Mouse (Mus musculus): ENCODE measurements around the gene Ccnb1.
"Not testable (repeated sequence)": the region's sequence is repeated elsewhere in the genome, so short reads cannot be mapped to it uniquely, and the experiment has no call there.

The Ccnb1 gene

GRCm38 (mm10) chr13:100774704-100775103 is 11.7 kb downstream of the Ccnb1 start:
- no peak for DNase-seq (ENCODE audit: low spot score in 2 of 2)

- DNase-seq (ENCODE audit: low spot score in 2 of 2): no peak
These were observed 31.0 kb downstream of the Ccnb1 start for GRCm38 (mm10) chr13:100755329-100755728.

DNA sequence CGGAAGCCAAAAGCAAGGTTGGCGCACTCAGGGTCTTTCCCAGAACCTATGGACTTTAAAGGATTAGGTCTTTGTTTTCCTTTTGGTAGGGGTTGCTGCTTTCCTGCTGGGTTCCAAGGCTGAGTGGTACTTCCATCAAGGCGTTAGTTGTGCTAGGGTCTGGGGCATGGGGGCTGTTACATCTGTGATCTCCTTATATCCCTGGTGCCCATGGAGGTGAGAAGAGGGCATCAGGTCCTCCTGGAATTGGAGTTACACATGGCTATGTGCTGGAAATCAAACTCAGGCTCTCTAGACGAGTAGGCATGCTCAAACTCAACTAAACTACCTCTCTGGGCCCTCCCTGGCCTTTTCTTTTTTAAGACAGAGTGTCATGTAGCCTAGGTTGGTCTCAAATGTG is 32.2 kb downstream of the Ccnb1 start:
- DNase-seq (ENCODE audit: low spot score in 2 of 2): no peak

DNA sequence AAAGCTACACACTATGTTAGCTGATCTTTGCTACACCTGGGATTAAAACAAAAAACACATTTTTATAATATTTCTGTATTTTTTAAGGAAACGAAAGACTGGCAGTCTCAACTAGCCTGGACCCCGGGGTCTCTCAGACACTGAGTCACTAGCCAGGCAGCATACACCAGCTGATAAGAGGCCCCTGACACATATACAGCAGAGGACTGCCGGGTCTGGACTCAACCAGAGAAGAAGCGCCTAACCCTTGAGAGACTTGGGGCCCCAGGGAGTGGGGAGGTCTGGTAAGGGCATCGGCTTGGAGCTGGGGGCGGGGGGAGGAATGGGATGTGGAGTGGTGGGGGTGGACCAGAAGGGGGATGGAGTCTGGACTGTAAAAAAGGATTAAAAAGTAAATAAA is 33.4 kb downstream of the Ccnb1 start:
- DNase-seq (ENCODE audit: low spot score in 2 of 2): no peak

DNA sequence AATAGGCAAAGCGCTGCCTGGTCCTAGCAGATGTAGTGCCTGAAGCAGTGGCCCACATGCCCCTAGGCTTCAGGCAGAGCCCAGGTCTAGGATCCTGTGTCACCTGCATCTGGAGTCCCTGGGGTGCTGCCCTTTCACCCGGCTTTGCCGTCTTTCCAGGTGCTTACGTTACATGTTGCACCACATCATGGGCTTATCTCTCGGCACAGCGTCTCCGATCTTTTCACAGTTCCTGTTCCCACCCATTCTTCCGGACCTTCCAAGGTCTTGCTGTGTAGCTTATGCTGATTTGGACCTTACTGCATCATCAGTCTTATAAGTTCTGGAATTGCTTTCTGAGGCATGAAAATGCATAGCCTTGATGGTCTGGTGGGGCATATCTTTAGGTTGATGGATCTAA is 33.8 kb downstream of the Ccnb1 start:
- DNase-seq (ENCODE audit: low spot score in 2 of 2): no peak

DNA sequence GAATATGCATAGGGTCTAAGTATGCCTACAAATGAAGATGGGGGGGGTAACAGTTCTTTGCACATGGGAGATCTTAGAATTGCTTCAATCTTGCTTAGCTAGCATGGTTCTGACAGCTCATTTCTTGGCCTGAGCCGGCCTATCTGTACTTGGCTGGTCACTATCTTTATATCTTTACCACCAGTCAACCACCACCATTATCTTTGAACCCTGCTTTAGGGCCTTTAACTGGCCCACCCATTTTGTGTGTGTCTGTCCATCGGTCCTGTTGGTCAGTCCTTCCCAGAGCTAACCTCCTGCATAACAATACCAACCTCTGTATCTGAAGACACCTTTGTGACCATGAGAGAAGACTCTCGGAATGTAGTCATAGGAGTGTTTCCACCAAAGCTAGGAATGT is 35.0 kb downstream of the Ccnb1 start:
- DNase-seq (ENCODE audit: low spot score in 2 of 2): no peak

DNA sequence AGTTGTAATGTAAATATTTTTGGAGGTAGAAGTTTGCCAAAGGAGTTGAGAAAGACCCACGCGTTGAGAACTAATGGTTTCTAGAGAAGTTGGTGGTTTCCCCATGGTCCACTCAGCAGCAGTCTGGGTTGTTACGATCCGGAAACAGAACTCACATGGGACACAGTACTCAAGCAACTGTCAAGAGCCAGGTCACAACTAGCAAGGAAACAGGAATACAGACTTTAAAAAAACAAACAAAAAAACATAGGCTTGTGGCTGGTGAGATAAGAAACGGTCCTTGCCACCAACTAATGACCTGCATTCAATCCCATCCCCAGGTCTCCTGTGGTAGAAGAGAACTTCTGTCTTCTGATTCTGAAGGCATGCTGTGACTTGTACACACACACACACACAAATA is 35.6 kb downstream of the Ccnb1 start:
- DNase-seq (ENCODE audit: low spot score in 2 of 2): no peak

GRCm38 (mm10) chr13:100748638-100749037 is 37.7 kb downstream of the Ccnb1 start:
- no peak for DNase-seq (ENCODE audit: low spot score in 2 of 2)

GRCm38 (mm10) chr13:100746090-100746489 is 40.3 kb downstream of the Ccnb1 start:
- DNase-seq (ENCODE audit: low spot score in 2 of 2): no peak

- peak; percentile 91 to 92 for DNase-seq (ENCODE audit: low spot score in 2 of 2)
These were observed 42.2 kb downstream of the Ccnb1 start, which contains the start of gene Mrps36 for GRCm38 (mm10) chr13:100744036-100744744. Gene Mrps36 (minus strand): TSS chr13:100744659.

GRCm38 (mm10) chr13:100743346-100744035 is 42.9 kb downstream of the Ccnb1 start:
- DNase-seq (ENCODE audit: low spot score in 2 of 2): no peak

DNA sequence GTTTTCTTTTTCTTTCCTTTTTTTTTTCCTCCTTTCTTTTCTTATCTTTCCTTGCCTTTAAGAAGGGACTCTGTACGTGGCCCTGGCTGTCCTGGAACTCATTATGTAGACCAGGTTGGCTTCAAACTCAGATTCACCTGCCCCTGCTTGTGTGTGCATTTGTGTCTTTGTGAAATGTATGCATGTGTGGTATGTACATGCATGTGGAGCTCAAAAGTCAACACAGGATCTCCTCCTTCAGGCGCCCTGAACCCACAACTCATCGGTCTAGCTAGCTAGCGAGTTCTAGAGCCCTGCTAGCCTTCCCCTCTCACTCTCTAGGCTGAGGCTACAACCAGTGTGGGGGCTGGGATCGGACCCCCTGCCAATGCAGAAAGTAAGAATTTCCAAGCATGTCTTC is 43.5 kb downstream of the Ccnb1 start:
- DNase-seq (ENCODE audit: low spot score in 2 of 2): no peak

- no peak for DNase-seq (ENCODE audit: low spot score in 2 of 2)
These were observed 53.6 kb downstream of the Ccnb1 start for GRCm38 (mm10) chr13:100732756-100733155.

GRCm38 (mm10) chr13:100731462-100732046 is 54.8 kb downstream of the Ccnb1 start:
- not testable (repeated sequence) for DNase-seq (ENCODE audit: low spot score in 2 of 2)

DNA sequence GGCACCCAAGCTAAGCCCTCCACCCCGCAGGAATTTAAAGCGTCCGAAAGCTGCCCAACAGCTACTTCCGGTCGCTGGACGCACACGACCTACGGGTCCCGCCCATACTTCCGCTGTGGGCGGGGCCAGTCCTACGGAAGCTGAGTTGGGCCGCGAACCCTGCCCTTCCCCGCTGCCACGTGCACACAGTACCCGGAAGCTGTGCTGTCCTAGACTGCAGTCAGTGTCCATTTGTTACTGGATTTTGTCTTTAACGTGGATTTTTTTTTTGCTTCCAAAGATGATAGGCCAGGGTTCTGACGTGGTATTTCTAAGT is 55.6 kb downstream of the Ccnb1 start, which contains the start of gene Cdk7:
Gene Cdk7, minus strand, starts transcription at position 79 of the 316 bp plus-strand sequence.
- DNase-seq (ENCODE audit: low spot score in 2 of 2): peak; percentile 86 to 93

- DNase-seq (ENCODE audit: low spot score in 2 of 2): peak in 1 of 2 experiments; percentile 3
These were observed 56.1 kb downstream of the Ccnb1 start for GRCm38 (mm10) chr13:100730153-100730860.

Measured in urinary bladder, postnatal 36 days (tissue).